Mouse (Mus musculus) left cerebral cortex, adult 8-10 months (tissue): ENCODE data around the gene Ints5. TPM values are rescaled to one million over a fixed set of nuclear protein-coding genes. Genes with fewer than 3 reads are reported as not detected.
A peak's percentile ranks its signal among the peaks of the same experiment; 100 is the strongest.
"Not testable (repeated sequence)": the region's sequence is repeated elsewhere in the genome, so short reads cannot be mapped to it uniquely, and the experiment has no call there.

Source experiments
- DNase-seq, 2 experiments: peaks; one replicate each; pipeline ENCODE4 v3.0.0; 2022; ENCODE audit warnings: low spot score in 2 of 2
- total RNA-seq, 4 experiments: library from RNA; stranded (reverse); gene quantifications; 2 replicates each; pipeline ENCODE4 v1.2.4; 2022

Ints5 gene
- total RNA-seq, 4 experiments from 2014 or later = 21.7 to 24.9 (median 22.1) TPM

DNA sequence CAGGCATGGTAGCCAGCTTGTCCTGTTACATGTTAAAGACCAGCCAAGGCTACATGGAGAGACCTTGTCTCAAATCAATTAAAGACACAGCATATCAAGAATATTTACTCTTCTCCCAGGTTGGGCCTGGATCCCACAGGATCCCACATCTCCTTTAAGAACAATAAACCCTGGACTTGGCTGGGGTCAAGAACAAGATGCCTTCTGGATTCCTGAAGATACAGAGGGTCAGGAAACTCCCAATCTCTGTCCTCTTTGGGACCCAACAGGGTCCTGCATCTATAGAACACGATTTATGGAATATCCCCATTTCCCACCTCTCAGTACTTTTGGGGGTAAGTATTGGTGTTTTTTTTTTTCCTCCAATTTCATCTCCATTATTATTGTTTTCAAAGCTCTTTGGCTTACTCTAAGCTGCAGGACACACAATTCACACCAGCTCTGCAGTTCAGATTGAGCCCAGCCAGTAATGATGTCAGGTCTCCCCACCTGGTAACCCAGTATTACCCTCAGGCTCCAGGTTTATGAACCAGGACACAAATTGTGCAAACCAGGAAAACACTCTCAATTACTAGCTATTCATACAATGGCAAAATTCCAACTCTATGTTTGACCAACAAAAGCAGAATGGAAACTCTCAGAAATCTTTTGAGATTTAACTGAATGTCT lies 5.8 kb upstream of the Ints5 start:
- no peak for DNase-seq

DNA sequence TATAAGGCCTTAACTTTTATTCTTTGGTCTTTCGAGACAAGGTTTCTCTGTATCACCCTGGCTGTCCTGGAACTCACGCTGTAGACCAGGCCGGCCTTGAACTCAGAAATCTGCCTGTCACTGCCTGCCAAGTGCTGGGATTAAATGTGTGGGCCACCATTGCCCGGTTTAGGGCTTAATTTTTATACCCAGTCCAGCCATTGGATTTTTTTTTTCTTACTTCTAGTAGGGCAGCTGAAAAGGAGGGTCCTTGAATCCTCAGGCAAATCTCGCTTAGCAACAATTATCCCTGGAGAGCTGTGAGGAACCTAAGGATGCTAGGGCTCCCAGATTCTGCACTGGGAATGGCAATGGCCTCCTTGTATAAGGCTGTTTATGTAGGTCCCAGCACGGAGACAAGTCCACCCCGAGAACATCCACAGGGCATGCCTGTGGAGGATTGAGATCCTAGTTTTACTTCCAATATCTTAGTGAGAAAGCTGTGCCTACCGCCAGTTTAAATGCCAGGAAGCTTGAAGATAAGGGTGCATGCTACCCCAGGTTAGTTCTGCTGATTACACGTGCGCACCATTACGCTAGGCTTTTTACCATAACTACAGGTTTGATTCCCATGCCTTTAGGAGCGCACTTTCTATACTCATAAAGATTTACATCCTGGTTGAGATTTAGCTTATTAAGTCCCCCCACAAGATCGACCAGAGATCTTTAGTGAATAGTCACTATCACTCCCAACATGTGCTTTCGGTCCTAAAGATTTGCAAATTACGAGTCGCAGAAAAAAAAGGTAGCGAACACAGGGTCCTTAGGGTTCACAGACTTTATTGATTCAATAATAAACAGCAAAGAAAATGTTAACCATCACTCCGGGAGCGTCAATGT lies 5.0 kb upstream of the Ints5 start:
- DNase-seq = no peak

DNA sequence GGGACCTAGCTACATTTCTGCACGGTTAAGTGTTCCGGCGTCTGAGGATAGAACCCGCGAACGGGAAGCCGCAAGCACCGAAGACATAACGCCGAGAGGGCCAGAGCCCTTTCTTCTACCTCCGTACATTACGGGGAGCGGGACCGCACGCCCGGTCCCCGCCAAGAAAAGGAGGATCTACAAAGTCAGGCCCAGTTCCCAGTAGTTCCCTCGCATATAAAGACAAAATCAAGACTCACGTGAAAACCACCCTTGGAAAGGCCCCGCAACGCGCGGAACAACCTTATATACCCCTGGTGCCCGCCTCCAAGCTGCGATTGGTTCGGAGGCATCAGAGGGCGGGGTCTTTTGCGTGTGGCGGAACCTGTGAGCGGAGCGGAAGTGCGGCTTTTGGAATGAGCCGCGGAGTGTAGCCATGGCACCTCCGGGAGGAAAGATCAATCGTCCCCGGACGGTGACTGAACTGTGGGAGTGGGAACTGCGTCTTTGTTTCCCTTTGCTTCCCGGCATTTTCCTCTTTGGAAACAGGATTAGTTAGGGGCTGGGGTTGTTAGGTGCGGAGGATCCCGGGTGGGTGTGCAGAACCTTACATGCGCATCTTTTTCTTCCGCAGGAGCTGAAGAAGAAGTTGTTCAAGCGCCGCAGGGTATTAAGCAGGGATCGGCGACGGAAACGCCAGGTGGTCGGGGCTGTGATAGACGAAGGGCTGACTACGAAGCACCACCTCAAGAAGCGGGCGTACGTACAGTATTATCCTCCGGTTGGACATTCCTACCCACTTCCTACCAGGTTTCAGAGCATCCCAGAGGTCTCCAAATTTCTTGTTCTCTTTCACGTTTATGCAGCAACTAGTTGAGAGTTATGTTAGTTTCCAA lies 4.1 kb upstream of the Ints5 start, which contains the start of the genes 1810009A15Rik and Gm49416:
1810009A15Rik (plus strand) TSS at position 343 of the 875 bp plus-strand sequence.
Gm49416 (plus strand) TSS at position 416 of the 875 bp plus-strand sequence.
- peak; percentile 87 to 91 for DNase-seq

DNA sequence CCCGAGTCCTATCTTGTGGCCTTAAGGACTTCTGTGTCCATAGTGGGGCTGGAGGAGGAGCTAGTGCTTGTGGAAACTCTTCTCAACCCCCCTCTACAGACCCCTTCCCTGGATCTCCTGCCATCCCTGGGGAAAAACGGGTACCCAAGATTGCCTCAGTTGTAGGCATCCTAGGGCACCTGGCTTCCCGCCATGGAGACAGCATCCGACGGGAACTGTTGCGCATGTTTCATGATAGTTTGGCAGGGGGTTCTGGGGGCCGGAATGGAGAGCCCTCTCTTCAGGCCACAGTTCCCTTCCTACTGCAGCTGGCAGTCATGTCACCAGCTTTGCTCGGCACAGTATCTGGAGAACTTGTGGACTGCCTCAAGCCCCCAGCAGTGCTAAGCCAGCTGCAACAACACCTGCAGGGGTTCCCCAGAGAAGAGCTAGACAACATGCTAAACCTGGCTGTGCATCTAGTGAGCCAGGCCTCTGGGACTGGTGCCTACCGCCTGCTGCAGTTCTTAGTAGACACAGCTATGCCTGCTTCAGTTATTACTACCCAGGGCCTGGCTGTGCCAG lies 2.7 kb downstream of the Ints5 start:
- DNase-seq = no peak

DNA sequence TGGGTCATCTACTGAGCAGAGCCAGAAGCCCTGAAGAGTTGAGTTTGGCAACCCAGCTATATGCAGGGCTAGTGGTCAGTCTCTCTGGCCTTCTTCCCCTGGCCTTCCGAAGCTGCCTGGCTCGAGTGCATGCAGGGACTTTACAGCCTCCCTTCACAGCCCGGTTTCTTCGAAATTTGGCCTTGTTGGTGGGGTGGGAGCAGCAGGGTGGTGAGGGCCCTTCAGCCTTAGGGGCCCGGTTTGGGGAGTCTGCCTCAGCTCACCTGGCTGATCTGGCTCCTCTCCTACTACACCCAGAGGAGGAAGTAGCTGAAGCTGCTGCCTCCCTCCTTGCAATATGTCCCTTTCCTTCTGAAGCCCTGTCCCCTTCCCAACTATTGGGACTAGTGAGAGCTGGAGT lies 3.4 kb downstream of the Ints5 start:
- not testable (repeated sequence) for DNase-seq

DNA sequence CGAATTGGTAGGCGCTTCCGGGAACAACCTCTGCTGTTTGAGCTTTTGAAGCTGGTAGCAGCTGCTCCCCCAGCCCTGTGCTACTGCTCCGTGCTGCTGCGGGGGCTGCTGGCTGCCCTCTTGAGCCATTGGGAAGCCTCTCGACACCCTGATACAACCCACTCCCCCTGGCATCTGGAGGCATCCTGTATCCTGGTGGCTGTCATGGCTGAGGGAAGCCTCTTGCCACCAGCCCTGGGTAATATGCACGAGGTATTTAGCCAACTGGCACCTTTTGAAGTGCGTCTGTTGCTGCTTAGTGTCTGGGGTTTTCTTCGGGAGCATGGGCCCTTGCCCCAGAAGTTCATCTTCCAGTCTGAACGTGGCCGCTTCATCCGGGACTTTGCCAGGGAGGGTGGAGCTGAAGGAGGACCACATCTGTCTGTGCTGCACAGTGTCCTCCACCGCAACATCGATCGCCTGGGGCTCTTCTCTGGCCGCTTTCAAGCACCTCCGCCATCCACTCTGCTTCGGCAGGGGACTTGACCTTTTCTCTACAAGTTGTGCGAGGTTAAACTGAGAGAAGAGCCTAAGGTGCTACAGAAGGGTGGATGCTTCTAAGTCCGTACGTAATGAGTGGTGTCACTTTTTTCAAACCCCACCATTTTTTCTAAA lies 4.5 kb downstream of the Ints5 start:
- DNase-seq = not testable (repeated sequence)

DNA sequence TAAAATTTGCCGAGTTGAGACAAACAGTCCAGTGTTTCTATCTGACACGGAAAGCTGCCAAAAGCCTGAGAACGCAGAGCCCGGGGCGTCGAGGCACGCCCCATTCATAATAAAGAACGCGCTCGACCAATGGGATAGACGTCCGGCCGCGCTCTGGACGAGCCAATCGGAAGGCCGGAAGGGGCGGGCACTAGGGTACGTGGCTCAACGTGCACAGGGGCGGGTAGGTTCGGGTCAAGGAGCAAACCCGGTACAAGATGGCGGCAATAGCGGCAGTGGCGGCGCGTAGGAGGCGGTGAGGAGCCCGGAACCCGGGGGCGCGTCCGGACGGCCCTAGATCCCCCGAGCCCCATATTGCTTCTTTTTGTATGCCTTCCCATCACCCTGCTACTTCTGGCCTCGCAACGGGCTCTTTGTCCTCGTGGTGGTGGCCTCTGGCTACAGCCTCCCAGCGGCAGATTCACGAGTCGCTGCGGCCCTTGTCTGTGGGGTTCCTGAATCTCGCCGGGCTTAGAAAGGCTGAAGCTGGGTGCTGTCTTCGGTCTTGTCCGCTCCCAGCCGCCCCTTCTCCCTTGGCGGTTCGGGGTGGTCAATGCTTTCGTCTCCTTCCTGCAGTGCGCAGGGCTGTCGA lies 5.2 kb downstream of the Ints5 start, which contains the start of gene Ganab:
Ganab (plus strand) TSS at position 207 of the 631 bp plus-strand sequence.
- DNase-seq = peak; percentile 83 to 96

DNA sequence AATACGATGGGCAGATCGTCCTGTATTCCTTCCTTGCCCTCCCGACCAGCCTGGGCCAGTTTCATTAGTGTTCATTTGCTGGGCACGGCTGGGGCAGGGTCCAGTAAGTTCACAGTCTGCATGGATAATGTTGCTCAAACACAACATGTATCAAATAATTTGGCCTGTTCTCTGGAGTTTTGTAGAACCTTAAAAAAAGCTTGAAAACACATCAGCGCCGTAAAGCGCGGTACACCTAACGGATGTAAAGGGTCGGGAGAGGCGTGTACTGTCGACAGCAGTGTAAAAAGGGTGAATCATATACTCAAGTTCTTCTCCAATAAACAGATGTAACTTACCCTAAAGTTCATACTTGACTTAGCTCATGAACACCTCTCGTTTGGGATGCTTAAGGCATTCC lies 5.8 kb downstream of the Ints5 start:
- no peak for DNase-seq

DNA sequence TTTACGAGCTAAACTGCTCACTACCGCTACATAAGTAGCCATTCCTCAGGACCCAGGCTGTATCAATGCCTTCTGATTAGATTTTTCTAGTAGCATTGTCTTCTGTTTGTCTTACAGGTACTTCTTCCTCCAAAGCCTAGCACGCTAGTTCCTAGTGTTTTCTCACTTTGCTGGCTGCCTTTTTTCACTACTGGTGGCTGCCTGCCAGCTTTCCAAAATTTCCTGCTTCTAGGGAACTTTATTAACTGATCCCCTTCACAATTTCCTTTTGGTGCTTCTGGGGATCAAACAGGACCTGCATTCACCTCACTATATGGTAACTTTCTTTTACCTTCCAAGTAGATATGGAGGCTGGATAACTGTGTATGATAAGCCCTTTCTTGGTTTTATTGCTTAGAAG lies 6.3 kb downstream of the Ints5 start:
- no peak for DNase-seq

DNA sequence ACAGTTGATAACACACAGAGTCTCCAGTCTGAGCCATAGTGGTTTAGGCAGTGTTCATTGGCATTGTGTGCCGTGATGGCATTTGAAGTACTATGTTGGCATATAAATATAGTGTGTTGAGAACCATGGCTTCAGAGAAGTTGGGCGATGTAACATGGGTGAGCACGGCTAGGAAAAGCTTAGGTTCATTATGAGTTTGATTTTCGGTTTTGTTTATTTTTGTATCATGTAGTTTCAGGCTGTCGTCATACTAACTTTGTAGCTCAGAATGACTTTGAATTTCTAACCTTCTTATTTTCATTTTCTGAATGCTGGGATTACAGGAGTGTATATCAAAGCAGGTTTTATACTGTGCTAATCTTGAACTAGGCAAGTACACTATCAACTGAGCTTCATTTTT lies 10.6 kb downstream of the Ints5 start:
- no peak for DNase-seq

DNA sequence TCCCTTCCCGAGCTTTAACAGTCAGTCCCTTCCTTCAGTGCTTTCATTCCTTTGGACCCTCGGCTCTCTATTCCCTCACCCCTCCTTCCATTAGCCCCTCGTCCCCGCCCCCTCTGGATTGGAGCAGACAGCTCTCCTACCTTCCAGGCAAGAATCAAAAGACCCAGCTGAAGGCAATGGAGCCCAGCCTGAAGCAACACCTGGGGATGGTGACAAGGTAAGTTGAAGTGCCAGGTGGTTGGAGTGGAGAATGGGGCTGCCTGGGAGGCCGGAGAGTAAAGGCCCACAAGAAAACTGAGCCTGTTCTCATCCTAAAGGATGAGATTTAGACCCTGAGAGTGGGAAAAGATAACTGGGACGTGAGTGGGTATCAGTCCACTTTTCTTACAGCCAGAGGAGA lies 15.7 kb downstream of the Ints5 start:
- no peak for DNase-seq

DNA sequence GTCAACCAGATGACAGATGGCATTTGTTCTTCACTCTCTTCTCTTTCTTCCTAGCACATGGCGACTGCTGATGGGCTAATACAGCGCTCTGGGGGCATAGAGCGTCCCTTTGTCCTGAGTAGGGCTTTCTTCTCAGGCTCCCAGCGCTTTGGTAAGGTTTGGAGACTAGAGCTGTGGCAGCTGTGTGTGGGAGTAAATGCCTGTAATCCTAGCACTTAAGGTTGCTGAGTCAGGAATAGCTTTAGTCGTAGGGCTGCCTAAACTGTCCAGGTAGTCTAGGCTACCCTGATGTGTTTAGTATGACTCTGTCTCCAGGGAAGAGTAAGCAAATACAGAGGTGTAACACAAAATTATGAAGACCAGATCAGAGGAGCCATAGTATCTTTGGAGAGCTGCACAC lies 19.0 kb downstream of the Ints5 start:
- DNase-seq = no peak

DNA sequence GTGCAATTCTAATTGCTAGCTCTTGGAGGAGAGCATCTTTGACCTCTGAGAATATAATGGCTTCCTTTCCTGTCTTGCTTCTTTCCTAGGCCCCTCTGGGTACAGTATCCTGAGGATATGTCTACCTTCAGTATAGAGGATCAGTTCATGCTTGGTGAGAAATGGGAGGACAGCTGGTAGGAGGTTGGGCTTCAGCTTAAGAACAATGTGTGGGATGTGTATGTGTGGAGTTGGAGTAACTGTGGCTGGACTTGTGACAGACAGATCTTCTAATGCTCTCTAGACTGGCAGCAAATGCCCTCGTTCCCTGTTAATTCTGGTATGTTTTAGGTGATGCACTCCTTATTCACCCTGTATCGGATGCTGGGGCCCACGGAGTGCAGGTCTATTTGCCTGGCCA lies 21.4 kb downstream of the Ints5 start:
- no peak for DNase-seq

DNA sequence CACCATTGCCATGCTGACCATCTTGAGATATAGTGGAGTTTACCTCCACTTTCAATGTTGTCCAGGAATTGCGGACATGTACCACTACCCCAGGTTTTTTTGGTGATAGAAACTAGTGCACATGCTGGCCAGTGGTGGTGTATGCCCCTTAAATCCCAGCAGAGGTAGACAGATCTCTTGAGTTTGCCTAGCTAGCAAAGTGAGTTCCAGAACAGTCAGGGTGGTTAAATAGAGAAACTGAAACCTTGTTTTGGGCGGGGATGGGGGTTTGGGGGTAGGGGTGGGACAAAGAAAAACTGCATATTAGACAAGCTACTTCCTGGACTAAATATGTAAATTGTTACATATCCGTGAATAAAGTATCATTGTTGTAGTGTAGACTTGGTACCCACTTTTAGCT lies 26.2 kb downstream of the Ints5 start:
- DNase-seq = no peak

DNA sequence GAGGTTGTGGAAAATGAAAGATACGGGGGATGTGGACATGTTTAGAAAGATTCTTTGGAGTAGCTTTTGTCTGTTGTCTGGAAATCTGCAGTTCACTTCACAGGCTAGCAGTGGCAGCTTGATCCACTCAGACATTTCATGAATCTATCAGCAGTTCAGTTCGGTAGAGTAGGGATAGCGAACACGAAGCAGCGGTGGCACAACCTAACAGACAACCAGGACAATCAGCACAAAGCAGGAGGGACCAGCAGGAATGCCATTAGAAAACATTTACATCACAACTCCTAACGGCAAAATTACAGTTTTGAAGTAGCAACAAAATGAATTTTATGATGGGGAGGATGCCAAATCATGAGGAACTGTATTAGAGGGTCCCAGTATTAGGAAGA lies 26.9 kb downstream of the Ints5 start:
- DNase-seq = no peak

DNA sequence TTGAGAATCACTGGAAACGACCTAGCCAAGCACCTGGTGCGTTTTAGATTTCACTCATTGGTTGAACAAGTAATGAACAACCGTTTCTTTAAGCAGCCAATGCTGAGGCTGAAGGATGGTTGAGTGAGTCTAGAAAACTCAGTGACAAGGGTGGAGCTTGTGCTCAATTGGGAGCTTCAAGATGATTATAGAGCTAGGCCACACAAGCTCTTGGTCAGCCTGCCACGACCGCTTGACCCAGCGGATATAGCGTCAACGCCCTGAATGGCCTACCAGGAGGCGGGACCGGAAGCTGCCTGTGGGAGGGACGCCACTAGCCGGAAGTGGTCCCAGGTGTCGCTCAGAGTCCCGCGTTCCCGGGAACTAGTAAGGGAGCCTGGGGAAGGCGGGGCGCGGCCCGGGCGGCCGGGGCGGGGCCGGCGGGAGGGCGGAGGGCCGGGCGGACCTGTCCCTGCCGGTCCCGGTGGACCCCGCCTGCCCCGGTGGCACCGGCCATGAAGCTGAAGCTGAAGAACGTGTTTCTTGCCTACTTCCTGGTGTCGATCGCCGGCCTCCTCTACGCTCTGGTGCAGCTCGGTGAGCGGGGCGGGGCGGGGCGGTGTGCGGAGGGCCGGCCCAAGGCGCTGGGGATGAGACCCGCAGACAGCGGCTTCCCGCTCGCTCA lies 27.4 kb downstream of the Ints5 start, which contains the start of gene B3gat3:
B3gat3 (plus strand) TSS at position 302 of the 664 bp plus-strand sequence.
- peak; percentile 89 to 94 for DNase-seq

DNA sequence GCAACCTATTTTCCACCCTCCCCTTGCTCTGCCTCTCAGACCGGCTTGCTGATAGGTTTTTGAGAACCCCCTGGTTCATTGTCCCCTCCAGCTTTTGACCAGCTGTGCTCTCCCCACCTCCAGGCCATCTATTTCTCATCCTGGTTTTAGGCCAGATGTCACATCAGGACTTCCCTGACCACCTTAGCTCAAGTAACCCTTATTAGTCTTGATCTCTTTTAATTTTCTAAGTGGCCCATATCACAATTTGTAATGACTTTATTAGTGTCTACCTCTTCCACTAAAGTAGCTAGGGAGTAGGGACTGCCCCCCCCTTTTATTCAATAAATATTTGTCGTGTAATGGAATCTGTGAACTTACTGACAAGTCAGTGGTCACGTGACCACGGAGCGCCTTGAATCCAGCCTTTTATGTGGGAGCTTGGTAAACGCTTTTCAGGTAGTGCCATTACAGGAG lies 28.1 kb downstream of the Ints5 start:
- DNase-seq = no peak

DNA sequence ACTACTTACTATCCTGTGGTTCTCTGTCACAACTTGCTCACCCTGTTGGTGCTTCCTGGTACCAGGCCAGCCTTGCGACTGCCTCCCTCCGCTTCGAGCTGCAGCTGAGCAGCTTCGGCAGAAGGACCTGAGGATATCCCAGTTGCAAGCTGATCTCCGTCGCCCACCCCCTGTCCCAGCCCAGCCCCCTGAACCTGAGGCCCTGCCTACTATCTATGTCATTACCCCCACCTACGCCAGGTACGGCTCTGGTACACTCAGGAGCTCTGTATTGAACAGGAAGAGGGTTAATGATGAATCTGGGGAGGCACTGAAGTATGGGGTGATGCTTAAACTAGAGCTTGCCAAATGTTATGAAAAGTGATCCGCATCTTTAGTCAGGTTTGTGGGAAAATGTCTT lies 28.9 kb downstream of the Ints5 start:
- DNase-seq = no peak

DNA sequence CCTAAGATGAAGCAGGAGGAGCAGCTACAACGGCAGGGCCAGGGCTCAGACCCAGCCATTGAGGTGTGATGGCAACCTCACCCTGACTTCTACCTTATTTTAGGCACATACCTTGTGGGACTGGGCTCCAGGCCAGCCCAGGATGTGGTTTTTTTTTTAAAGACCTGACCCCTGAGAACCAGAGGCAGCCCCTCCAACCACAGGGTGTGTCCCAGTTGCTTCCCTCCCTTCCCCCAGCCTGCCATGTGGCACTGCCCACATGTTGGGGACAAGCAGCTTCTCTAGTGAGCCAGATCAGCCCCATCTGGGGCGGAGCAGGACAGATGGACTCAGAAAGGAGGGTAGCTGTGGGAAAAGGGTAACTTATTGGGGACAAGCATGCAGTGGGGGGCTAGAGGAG lies 34.0 kb downstream of the Ints5 start:
- no peak for DNase-seq
